Comparison of ENCODE assay signal across 8 mouse cellular contexts in the genomic region with DNA sequence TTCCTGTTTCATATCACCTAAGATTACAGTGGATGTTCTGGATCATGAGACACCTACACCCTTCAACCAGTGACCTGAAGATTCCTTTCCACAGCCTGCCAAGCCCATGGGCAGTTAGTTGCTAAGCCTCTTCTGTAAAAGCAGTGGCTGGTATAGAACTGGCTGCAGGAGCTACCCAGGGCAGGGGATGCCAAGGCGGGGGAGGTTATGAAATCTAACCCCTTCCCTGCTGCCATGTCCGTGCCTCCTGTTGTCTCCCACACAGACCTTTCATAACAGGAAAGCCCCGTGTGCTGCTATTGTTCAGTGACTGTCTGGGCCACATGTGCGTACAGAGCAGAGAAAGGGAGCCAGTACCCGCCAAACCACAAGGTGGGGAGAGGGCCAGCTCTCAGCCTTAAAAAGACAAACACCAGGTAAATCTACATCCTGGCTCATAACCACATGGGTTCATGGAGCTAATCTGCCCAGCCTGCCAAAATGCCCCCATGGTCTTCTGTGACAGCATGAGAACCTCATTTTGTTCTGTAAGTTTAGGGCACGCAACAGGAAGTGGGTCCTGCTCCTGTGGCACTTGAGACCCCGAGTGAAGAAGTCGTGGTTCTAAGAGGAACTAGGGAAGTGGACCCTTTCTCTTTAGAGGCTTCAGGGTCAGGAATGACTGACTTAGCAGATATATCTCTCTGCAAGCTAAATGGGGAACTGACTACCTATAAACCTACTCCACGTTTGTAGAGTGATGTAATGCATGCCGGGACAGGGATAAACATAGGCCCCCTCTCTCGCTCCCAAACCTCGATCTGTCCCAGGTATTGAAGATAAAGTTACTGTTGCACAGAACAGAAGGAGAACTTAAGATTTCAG. TPM values are rescaled to one million over a fixed set of nuclear protein-coding genes. Genes with fewer than 3 reads are reported as not detected.
"Had no signal": no experiment of that assay in that cellular context is flagged by ENCODE, and none has a peak within 500 bp of the region (broad histone marks: within the 10 kb centered on the region; RNA-seq: fewer than 3 reads in every experiment).

No protein-coding gene starts in this region.

- ATAC-seq: midbrain, embryonic 16.5 days had no signal

- DNase-seq: kidney, postnatal 14 days; lung, embryonic 14.5 days; lung, postnatal 10 days; lung, postnatal 4 days; right cerebral cortex, adult 18-20 months; right cerebral cortex, postnatal 25 days had no signal

RNA-seq across cellular contexts. Expression of a gene that starts 50.4 kb away (rescaled TPM):
- total RNA-seq: megakaryocyte-erythroid progenitor cell, adult 5-6 weeks had no signal
